Mouse (Mus musculus) A20 (cell line): ENCODE measurements around the gene Gm16181.
A peak's percentile ranks its signal among the peaks of the same experiment; 100 is the strongest.

Experiments used
- DNase-seq: peaks from one replicate; pipeline ENCODE4 v3.0.0-alpha.2; 2011; ENCODE audit warnings: low read depth, low spot score

Gm16181 gene

GRCm38 (mm10) chr17:35195631-35196320 lies 24.9 kb upstream of the Gm16181 start:
- DNase-seq: peak; percentile 93

- DNase-seq: peak; percentile 80
Observed at GRCm38 (mm10) chr17:35196321-35196641, 24.4 kb upstream of the Gm16181 start.

GRCm38 (mm10) chr17:35197126-35197525 lies 23.5 kb upstream of the Gm16181 start:
- peak; percentile 89 for DNase-seq

- peak; percentile 52 for DNase-seq
Observed at GRCm38 (mm10) chr17:35198029-35198428, 22.6 kb upstream of the Gm16181 start.

- DNase-seq: no peak
Observed at GRCm38 (mm10) chr17:35198946-35199345, 21.7 kb upstream of the Gm16181 start.

- peak; percentile 87 for DNase-seq
Observed at GRCm38 (mm10) chr17:35200398-35200797, 20.2 kb upstream of the Gm16181 start.

- DNase-seq: peak; percentile 72
Observed at GRCm38 (mm10) chr17:35201128-35201527, 19.5 kb upstream of the Gm16181 start.

- peak; percentile 89 for DNase-seq
Observed at GRCm38 (mm10) chr17:35201787-35202186, 18.8 kb upstream of the Gm16181 start, which contains the start of gene Tnf. Gene Tnf (minus strand): TSS chr17:35202007.

GRCm38 (mm10) chr17:35202442-35202841 lies 18.2 kb upstream of the Gm16181 start:
- DNase-seq: no peak

GRCm38 (mm10) chr17:35204494-35205379 lies 15.9 kb upstream of the Gm16181 start, which contains the start of gene Lta:
Gene Lta (minus strand): TSS chr17:35205351.
- DNase-seq: peak; percentile 92

GRCm38 (mm10) chr17:35205380-35205769 lies 15.3 kb upstream of the Gm16181 start:
- DNase-seq: peak; percentile 86

GRCm38 (mm10) chr17:35209785-35210535 lies 10.7 kb upstream of the Gm16181 start:
- peak; percentile 92 for DNase-seq

- DNase-seq: no peak
Observed at GRCm38 (mm10) chr17:35210593-35210992, 10.0 kb upstream of the Gm16181 start.

GRCm38 (mm10) chr17:35213071-35213470 lies 7.6 kb upstream of the Gm16181 start:
- DNase-seq: peak; percentile 55

- DNase-seq: peak; percentile 90
Observed at GRCm38 (mm10) chr17:35218516-35219193, 2.0 kb upstream of the Gm16181 start.

GRCm38 (mm10) chr17:35219601-35220041 lies 1.0 kb upstream of the Gm16181 start:
- DNase-seq: peak; percentile 74

- no peak for DNase-seq
Observed at GRCm38 (mm10) chr17:35222299-35222698, 1.7 kb downstream of the Gm16181 start.

GRCm38 (mm10) chr17:35224641-35225040 lies 4.0 kb downstream of the Gm16181 start:
- peak; percentile 59 for DNase-seq

GRCm38 (mm10) chr17:35225456-35225855 lies 4.8 kb downstream of the Gm16181 start:
- no peak for DNase-seq

GRCm38 (mm10) chr17:35226561-35227046 lies 6.0 kb downstream of the Gm16181 start:
- DNase-seq: no peak

- no peak for DNase-seq
Observed at GRCm38 (mm10) chr17:35231022-35231421, 10.4 kb downstream of the Gm16181 start.
